Mouse (Mus musculus) left cerebral cortex, postnatal 36 days (tissue): ENCODE measurements around the gene Cbx7. TPM values are rescaled to one million over a fixed set of nuclear protein-coding genes. Genes with fewer than 3 reads are reported as not detected.

ENCODE experiments used
- DNase-seq, 2 experiments: peaks; one replicate each; pipeline ENCODE4 v3.0.0; 2021 to 2022; ENCODE audit warnings: low spot score in 2 of 2, mixed read lengths in 1 of 2
- intact Hi-C: fragments of 180-260 bp; cut with DNase I; formaldehyde crosslinking; loops from one replicate; pipeline ENCODE4 v1.15.1; 2025
- total RNA-seq, 2 experiments: library from RNA; stranded (reverse); gene quantifications; 2 replicates each; pipeline ENCODE4 v1.2.3; 2021

Gene Cbx7
- total RNA-seq, 2 experiments from 2014 or later, result 40.5 to 46.5 TPM

- DNase-seq, result no peak
- intact Hi-C loops, result no loop called here
Observed at GRCm38 (mm10) chr15:80005436-80005835, 34.5 kb upstream of the Cbx7 start.

- no peak for DNase-seq
- intact Hi-C loops, result no loop called here
Observed at GRCm38 (mm10) chr15:80004644-80005340, 33.9 kb upstream of the Cbx7 start.

GRCm38 (mm10) chr15:80003581-80003980, 32.7 kb upstream of the Cbx7 start:
- intact Hi-C loops, result no loop called here
- no peak for DNase-seq

GRCm38 (mm10) chr15:80001601-80002000, 30.7 kb upstream of the Cbx7 start:
- no peak for DNase-seq
- intact Hi-C loops, result no loop called here

DNA sequence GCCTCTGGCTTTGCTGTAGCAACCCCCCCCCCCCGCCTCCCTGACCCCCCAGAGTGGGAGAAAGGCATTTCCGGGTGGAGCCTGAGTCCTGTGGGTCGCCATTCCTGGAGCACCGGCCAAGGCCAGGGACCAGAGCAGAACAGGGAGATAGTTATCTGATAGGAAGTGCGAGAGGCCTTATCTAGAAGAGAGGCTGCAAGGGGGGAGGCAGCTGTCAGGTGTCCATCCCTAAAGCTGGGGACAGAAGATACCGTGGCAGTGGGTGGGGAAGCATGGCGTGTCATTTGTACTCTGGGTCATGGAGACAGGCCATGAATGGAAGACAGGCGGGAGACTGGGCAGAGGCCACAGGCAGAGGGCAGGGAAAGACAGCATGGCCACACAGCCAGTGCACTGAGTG, 29.8 kb upstream of the Cbx7 start:
- intact Hi-C loops, result no loop called here
- no peak for DNase-seq

- intact Hi-C loops, result no loop called here
- no peak for DNase-seq
Observed at GRCm38 (mm10) chr15:79997988-79998387, 27.1 kb upstream of the Cbx7 start.

DNA sequence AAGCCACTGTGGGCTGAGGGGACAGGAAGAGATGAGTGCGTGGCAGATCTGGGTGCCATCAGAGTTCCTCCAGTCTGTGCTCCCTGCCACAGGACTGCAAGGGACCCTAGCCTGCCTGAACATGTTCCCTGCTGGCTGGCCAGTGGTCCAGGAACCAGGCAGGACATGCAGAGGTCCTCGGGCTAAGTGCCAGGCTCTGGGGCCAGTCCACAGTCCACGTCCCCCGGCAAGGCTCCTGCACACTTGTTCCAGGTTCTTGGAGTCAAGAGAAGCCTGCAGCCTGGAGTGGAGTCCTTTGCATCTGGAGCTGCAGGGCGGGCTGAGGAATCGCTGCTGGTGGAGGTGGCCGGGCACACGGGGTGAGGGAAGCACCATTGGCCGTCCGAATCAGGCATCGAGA, 25.9 kb upstream of the Cbx7 start:
- DNase-seq, result no peak
- intact Hi-C loops, result no loop called here

GRCm38 (mm10) chr15:79995552-79995951, 24.6 kb upstream of the Cbx7 start:
- intact Hi-C loops, result no loop called here
- no peak for DNase-seq

DNA sequence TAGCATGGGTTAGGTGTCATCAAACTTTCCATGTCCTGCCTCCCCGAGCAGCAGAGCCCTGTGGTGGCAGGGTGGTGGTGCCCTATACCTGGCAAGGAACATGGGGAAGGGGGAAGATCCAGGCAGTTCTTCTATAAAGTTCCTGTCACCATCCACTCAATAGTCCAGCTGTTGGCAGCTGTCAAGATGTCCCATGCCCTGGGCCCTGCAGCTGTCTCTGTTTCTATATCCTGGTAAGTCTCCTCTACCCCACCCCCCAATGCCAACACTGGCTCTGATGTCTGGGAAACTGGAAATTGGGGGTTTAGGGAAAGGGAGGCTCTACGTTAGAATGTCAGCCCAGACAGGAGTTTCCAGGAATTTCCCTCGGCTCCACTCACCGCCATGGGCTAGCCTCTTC, 23.6 kb upstream of the Cbx7 start:
- no peak for DNase-seq
- intact Hi-C loops, result no loop called here

GRCm38 (mm10) chr15:79986182-79986581, 15.3 kb upstream of the Cbx7 start:
- DNase-seq, result no peak
- intact Hi-C loops, result no loop called here

GRCm38 (mm10) chr15:79985471-79985870, 14.6 kb upstream of the Cbx7 start:
- DNase-seq, result no peak
- intact Hi-C loops, result no loop called here

DNA sequence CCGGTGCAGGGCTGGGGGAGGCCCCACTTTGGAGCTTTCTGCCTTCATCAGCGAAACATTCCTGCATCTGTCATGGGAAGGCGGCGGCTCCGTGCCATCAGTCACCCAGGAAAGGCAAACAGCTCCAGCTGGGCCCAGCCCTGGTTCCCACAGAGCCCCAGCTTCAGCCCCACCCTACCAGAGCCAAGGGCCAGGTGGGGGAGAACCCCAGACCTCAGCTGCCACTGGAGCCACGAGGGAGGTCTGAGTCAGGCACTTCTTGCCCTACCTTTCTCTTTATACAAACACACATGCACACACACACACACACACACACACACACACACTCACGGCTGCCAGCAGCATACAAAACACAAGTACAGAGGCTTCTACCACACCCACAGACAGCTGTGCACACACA, 13.2 kb upstream of the Cbx7 start:
- intact Hi-C loops, result no loop called here
- no peak for DNase-seq

DNA sequence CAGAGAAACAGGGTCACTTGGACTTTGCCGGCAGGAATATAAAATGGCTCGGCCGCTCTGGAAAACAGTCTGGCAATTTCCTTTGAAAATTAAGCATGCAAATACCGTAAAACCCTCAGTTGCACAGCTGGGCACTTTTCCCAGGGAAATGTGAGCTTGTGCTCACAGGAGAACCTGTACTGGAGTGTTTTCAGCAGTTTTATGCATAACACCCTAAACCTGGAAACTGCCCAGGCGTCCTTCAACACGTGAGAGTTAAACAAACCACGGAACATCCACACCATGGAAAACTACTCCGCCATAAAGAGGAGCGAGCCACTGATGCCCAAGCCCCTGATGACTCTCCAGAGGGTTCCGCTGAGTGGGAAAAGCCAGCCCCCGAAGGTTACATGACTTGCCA, 9.8 kb upstream of the Cbx7 start:
- DNase-seq, result no peak
- intact Hi-C loops, result no loop called here

DNA sequence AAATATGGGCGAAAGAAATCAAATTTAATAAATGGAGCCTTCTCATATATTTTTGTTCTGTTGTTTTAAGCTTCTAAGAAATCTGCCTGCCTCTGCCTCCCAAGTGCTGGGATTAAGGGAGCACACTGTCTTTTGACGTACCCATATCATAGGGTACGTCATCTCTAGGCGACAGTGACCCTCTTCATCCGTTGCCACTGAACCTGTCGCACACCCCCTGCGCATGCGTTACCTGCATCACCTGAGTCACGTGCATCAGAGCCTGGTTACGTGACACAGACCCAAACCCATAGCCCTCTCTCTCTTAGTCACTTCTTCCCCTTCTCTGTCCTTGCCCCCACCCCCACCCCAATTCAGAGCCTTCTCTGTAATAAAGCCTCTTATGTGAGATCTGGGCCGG, 1.3 kb upstream of the Cbx7 start:
- DNase-seq, result no peak
- intact Hi-C loops, result no loop called here

DNA sequence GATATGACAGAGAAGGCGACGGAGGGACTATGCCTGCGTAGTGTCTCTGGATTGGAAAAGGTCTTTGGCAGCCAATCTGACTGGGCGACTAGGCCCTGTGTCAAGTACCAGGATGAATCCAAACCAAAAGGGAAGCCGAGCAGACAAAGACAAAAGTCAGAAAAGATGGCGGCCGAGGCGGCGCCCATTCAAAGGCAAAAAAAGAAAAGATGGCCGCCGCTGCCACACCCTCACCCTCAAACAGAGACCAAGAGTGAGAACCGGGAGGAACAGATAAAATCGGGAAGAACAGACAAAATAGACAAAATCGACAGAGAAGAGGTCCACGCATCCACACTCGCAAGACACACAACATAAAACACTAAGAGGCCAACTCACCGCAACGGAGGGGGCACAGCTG, 428 bp downstream of the Cbx7 start:
- intact Hi-C loops, result no loop called here
- no peak for DNase-seq

DNA sequence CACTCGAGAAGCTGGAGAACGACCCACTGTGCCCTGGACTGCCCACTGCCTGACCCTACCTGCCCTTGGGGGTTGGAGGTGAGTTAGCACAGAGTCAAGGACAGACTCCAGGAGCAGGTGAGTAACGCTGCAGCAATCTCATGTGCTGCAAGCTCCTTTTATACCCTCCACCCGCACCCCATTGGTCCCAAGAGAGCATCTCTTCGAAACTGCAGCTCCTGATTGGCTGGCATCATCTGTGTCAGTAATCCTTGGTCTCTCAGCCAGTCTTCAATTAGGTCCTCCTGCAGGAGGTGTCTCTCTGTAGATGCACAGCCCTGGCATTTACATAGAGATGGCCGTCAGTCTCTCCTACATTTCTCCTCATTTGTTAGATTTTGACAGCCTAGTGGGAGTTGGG, 3.6 kb downstream of the Cbx7 start:
- DNase-seq, result no peak
- intact Hi-C loops, result no loop called here

- DNase-seq, result no peak
- intact Hi-C loops, result no loop called here
Observed at GRCm38 (mm10) chr15:79964376-79964775, 6.5 kb downstream of the Cbx7 start.

GRCm38 (mm10) chr15:79962661-79963060, 8.3 kb downstream of the Cbx7 start:
- DNase-seq, result peak in 1 of 2 experiments; percentile 30
- intact Hi-C loops, result no loop called here

GRCm38 (mm10) chr15:79961366-79961921, 9.5 kb downstream of the Cbx7 start:
- intact Hi-C loops, result no loop called here
- DNase-seq, result no peak

GRCm38 (mm10) chr15:79958418-79958817, 12.5 kb downstream of the Cbx7 start:
- no peak for DNase-seq
- intact Hi-C loops, result no loop called here

DNA sequence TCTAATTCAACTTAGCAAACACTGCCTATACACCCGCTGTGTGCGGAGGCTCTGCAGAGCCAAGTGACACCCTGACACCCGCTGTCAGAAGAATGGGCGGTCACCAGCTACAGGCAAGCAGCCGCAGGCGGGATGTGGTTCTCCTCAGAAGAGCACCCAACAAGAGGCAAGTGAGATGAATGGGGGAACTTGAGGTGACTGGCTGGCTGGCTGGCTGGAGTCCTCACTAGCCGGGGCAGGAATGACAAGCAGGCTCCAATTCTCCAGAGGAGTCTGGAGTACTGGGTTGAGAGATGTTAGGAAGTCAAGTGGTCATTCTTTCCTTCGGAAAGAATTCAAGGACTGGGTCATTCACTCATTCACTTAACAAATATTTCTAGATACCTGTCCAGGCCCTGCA, 14.4 kb downstream of the Cbx7 start:
- intact Hi-C loops, result no loop called here
- no peak for DNase-seq

DNA sequence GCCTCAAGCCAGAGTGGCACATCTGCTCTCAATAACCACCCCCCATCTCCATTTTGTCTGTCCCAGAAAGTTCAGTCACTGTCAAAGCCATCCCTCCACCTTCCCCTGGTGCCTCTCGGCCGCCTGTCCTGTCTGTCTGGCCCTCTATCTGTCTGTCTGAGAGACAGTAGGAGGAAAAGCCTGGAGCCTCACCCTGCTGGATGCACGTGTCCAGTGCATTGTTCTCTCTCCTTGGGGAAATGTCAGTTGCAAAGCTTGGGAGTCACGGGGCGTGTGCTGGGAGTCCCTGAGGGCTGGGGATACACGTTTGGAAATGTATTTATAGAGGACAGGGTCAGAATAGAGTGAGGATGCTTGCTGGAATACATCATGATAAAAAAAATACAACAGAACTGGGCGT, 17.4 kb downstream of the Cbx7 start:
- intact Hi-C loops, result no loop called here
- DNase-seq, result no peak
